9 mouse cellular contexts compared by ENCODE assay signal in the genomic region with DNA sequence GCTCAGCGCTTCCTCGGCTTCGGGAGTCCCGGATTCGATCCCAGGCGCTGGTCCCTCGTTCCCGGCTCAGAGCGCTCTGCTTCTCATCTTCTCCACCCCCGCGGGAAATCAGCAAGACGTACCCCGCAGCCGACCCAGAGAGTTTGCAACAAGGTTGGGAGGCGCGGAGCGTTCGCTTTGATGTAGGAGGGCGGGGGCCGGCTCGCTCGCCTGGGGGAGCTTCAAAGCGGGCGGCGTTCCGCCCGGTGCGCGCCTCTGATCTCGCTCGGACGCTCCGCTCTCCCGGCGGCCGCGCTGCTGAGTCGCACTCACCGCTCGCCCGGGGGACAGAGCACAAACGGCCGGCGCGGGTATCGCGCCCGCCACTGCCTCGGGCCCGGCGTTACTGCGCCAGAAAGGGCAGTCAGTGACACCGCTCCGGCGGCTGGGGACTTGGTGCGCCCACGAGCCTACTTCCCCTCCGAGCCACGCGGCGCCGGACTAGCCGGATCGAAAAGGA. TPM values are rescaled to one million over a fixed set of nuclear protein-coding genes. Genes with fewer than 3 reads are reported as not detected.
DNase-seq lines count a peak whose midpoint lies in the region; ATAC-seq and TF ChIP-seq lines count a peak whose summit lies in the region.
"Had no signal": no experiment of that assay in that cellular context is flagged by ENCODE, and none has a peak within 500 bp of the region (broad histone marks: within the 10 kb centered on the region; RNA-seq: fewer than 3 reads in every experiment).

No protein-coding gene starts in this region.

- peak overlapping the region; percentile 4; the same call in 1 of the 2 replicates for H3K9ac ChIP-seq in limb, embryonic 11.5 days (ENCODE audit: low read length)

- no peak for TF ChIP-seq POLR2A in olfactory bulb, adult 2 months (IDR thresholded peaks at IDR 0.05; ENCODE audit: insufficient read depth, low read depth, low read length)

- no peak overlapping the region for H3K27ac ChIP-seq in limb, embryonic 11.5 days (replicated peaks; ENCODE audit: low read depth, low read length)
- H3K27ac ChIP-seq in olfactory bulb, adult 2 months (ENCODE audit: insufficient read depth, low read depth, low read length), result no peak overlapping the region

- intact Hi-C loops in left cerebral cortex, postnatal 25 days (cut with DNase I), result loop anchor here (10.0 kb wide), 1 partner anchor 820 kb away; the partner anchor contains the start of gene Gpat3

- H3K27me3 ChIP-seq in limb, embryonic 11.5 days (ENCODE audit: control insufficient read depth, insufficient read depth, low read length), result peaks cover 85% of the 10 kb centered on the region

- H3K36me3 ChIP-seq in limb, embryonic 11.5 days (ENCODE audit: control insufficient read depth, insufficient read depth, low read length), result no peaks in the 10 kb centered on the region

- peak overlapping the region; percentile 60 for H3K4me2 ChIP-seq in limb, embryonic 11.5 days (ENCODE audit: low read depth, severe bottlenecking)

- under 1% methylated on average over 64 of the region's 64 CpGs for WGBS in limb, embryonic 11.5 days
- 1% methylated on average over 64 of the region's 64 CpGs for WGBS in olfactory bulb, adult 2 months

- no peaks in the 10 kb centered on the region for H3K9me3 ChIP-seq in limb, embryonic 11.5 days (ENCODE audit: control insufficient read depth, low read length)

- peaks cover 12% of the 10 kb centered on the region for H3K4me1 ChIP-seq in limb, embryonic 11.5 days (ENCODE audit: control insufficient read depth, insufficient read depth, low read length)
- peaks cover 15% of the 10 kb centered on the region for H3K4me1 ChIP-seq in olfactory bulb, adult 2 months (ENCODE audit: control insufficient read depth, insufficient read depth, low read length)

- no peak for TF ChIP-seq CTCF in olfactory bulb, adult 2 months (IDR thresholded peaks at IDR 0.05; ENCODE audit: insufficient read depth, low read depth, low read length)

- no peak for ATAC-seq in limb, embryonic 11.5 days (ENCODE audit: insufficient number of reproducible peaks, low FRiP score, low TSS enrichment, low read depth)

- H3K4me3 ChIP-seq in limb, embryonic 11.5 days (ENCODE audit: low read depth, low read length), result peak overlapping the region; percentile 31
- H3K4me3 ChIP-seq in olfactory bulb, adult 2 months (ENCODE audit: insufficient read depth, low read depth, low read length), result 0 out of 2 replicates have a peak overlapping the region, but pooled peaks have one; percentile 8

- peak; percentile 37 for DNase-seq in adrenal gland, postnatal 10 days
- no peak for DNase-seq in adrenal gland, adult 18-20 months (ENCODE audit: low spot score in 2 of 2)
- peak; percentile 22 for DNase-seq in thymus, postnatal 4 days
- DNase-seq in thymus, postnatal 10 days (ENCODE audit: low spot score in 2 of 2), result no peak
- peak; percentile 71 for DNase-seq in limb, embryonic 11.5 days (ENCODE audit: low spot score)
- no peak for DNase-seq in left cerebral cortex, postnatal 25 days (ENCODE audit: low spot score in 2 of 2)
- no peak for DNase-seq in c-Kit-positive CD71-positive TER-119-positive erythroid progenitor cells, embryonic 14.5 days (ENCODE audit: low spot score)

RNA-seq across cellular contexts. Expression of gene Nkx6-1, which starts 0.3 kb away (rescaled TPM):
- under 1 TPM in 1 of 2 experiments, not detected in 1; 0.12 TPM for total RNA-seq in adrenal gland, postnatal 10 days (2021)
- not detected for total RNA-seq in adrenal gland, adult 18-20 months (2021)
- polyA plus RNA-seq in limb, embryonic 11.5 days (2014; fragmentation: Nextera tagmentation; extraction: Ambion mirVana), result 0.11 TPM in 1 of 2 replicates, not detected in the other
- polyA plus RNA-seq in olfactory bulb, adult 2 months (2012; ENCODE audit: insufficient read depth, insufficient read length, low replicate concordance, missing spikeins), result not detected in 2 replicates
- total RNA-seq in left cerebral cortex, postnatal 25 days (2021), result under 1 TPM; 0.21 TPM
- total RNA-seq: neutrophil, adult 5-6 weeks had no signal

Comparison
In these comparisons a context has a peak if more than half of its experiments do, and no peak if none do; other contexts are left out.
1. DNase-seq: peak in adrenal gland, postnatal 10 days (single experiment), thymus, postnatal 4 days (single experiment) and limb, embryonic 11.5 days (single experiment); none in adrenal gland, adult 18-20 months (0 of 2), thymus, postnatal 10 days (0 of 2), left cerebral cortex, postnatal 25 days (0 of 2) and c-Kit-positive CD71-positive TER-119-positive erythroid progenitor cells, embryonic 14.5 days (single experiment).